Mouse (Mus musculus): ENCODE results near the gene Arsk.

Arsk gene

DNA sequence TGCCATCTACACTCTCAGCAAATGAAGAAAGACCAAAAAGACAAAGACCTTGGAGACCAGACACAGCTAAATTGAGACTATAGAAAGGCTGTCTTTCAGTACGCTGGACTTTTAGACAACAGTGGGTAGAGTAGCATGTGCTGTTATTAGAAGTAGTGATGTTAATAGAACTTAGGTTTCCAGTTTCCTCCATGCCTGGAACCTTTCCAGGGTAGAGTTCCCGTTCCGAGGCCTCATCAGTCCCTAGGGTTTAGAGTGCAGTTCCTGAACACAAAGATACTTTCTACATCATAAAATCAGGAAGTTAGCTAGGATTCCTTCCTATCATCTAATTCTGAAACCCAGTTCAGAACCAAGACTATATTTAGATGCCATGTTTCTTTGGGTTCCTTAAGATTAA is 73.9 kb downstream of the Arsk start:
- DNase-seq (ENCODE audit: extremely low spot score, low read depth, low spot score), result no peak

DNA sequence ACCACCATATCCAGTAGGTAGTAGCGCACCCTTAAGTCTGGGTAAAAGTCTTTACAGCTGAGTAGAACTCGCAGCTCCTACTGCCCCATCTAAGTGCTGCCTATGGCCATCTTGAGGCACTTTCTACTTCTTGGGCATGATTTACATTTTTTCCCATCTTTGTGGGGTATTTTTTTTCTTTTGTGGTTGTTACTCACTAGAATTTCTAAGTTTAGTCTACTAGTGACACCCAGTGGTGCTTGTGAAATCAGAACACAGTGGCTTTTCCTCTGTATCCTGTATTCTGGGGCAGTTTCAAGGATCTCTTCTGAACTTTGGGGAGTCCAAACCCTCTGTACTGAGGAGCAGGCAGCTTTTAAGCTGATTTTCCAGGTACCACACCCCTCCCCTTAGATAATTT is 76.7 kb downstream of the Arsk start:
- DNase-seq (ENCODE audit: extremely low spot score, low read depth, low spot score), result no peak

DNA sequence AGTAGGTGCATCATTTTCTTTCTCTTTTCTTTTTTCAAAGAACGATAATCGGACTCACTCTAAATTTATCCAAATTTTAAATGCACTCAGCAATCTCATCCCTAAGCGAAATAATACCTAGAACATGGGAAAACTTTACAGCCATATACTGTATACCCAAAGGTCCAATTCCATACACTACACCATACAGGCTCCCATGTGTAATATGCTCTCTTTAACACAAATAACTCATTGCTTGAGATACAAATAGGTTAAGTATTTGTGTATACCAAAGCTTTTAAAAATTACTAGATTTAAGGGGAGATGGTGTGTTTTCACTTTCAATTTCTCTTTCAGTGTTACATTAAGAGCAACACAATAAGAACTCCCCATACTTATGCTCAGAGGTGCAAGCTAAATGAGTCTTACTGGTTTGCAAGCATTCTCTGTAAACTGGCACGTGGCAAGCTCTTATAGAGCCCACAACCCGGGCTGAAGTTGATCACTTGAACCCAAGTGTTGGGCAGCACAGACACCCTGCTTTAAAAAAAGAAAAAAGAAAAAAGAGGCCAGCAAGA is 79.5 kb downstream of the Arsk start:
- no peak for DNase-seq (ENCODE audit: extremely low spot score, low read depth, low spot score)

DNA sequence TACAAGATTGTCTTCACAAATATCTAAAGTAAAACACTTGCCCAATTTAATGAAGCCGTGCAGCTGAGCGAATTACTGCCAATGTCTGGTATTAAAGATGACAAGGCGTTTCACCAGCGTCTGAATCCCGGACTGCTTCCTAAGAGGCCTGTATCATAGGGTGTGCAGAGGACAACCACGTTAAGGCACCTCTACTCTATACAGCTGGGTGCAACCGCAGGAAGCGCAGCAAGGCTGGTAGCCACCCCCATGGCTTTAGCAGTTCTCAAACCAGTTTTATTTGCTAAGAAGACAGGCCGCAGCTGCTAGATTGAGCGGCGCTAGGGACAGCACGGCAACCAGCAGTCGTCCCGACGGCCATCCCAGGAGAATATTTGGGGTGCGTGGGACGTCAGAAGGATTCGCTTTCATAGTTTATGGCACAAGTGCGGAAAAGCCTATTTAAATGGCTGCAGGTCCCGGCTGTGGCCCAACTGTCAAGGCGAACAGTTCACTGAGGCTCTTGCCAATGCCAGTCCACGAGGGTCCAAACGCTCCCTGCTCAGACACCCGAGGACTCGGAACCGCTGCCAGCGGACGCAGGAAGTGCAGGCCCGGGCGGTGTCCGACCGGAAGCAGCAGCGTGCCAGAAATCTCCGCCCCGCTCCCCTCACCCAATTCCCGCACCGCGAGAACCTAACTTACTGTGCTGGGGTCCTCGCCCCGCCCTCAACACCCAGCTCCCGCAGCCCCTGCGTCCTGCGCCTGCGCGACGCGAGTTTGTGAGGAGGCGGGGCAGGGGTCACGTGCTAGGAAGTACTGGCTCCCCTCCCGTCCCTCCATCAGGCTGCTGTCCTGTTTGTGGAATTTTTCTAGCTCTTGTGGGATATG is 80.3 kb downstream of the Arsk start, which contains the start of gene Rfesd:
TSS of gene Rfesd (minus strand) at position 746 of the 870 bp plus-strand sequence.
- peak; percentile 87 for DNase-seq (ENCODE audit: extremely low spot score, low read depth, low spot score)

DNA sequence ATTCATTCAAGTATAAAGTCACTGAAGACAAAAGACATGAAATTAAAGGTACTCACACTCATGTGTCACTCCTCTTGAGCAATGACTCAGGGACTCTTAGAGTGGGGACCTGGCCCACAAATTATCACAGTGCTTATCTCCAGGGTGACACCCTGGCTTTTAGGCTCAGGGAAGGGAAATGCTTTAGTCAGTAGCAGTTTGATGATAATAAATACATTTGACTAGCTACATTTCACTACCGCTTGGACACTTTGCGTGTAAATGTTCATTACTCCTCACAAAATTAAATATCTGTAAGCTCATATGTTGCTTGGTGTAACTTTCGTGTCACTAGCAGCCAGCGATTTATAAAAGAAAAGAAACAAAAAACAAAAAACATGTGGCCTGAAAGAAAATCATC is 81.0 kb downstream of the Arsk start:
- DNase-seq (ENCODE audit: extremely low spot score, low read depth, low spot score), result no peak

DNA sequence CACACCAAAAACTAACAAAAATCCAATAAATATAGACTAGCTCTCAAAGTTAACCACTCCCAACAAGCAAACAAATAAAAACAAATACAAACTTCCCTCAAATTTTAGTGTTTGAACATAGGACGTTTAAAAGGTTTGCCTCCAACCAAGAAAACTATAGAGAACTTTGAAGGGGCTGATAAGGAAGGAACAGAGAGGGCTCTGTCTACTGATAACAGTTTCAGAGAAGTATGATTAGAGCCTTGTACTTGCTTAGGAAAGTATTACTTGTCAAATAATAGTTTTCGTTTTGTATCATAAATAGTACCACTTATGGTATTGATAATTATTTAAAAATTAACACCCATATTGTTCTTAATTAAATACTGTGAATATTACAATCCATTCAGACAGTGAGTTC is 83.9 kb downstream of the Arsk start:
- no peak for DNase-seq (ENCODE audit: extremely low spot score, low read depth, low spot score)
